Mouse (Mus musculus) heart, embryonic 10.5 days (tissue): ENCODE measurements around the gene Anapc2. TPM values are rescaled to one million over a fixed set of nuclear protein-coding genes. Genes with fewer than 3 reads are reported as not detected.

Experiments
- DNase-seq: peaks from one replicate; pipeline ENCODE4 v3.0.0-alpha.2; 2017; ENCODE audit warnings: low spot score
- H3K27ac ChIP-seq: fragments of 300-500 bp; sonication (generic); 2 replicates; pipeline ENCODE4 v1.5.1; 2016; ENCODE audit warnings: mild to moderate bottlenecking
- H3K27me3 ChIP-seq: fragments of 300-500 bp; sonication (generic); 2 replicates; pipeline ENCODE4 v1.6.1; 2016; ENCODE audit warnings: mild to moderate bottlenecking; ENCODE audit not compliant: poor library complexity, insufficient read depth, severe bottlenecking
- H3K36me3 ChIP-seq: fragments of 300-500 bp; sonication (generic); 2 replicates; pipeline ENCODE4 v1.6.1; 2016; ENCODE audit warnings: mild to moderate bottlenecking, moderate library complexity
- H3K4me1 ChIP-seq: fragments of 300-500 bp; sonication (generic); 2 replicates; pipeline ENCODE4 v1.6.1; 2016; ENCODE audit warnings: mild to moderate bottlenecking
- H3K4me3 ChIP-seq: fragments of 300-500 bp; sonication (generic); 2 replicates; pipeline ENCODE4 v1.5.1; 2016; ENCODE audit warnings: mild to moderate bottlenecking, moderate library complexity
- H3K9me3 ChIP-seq: fragments of 300-500 bp; sonication (generic); 2 replicates; pipeline ENCODE4 v1.6.1; 2016; ENCODE audit warnings: mild to moderate bottlenecking, moderate library complexity
- WGBS: fragments of 180-500 bp; shearing (Covaris S2); methylation state at CpG from one replicate; pipeline ENCODE4 v1.1.7; 2016; 5-methylcytosine and 5-hydroxymethylcytosine counted together
- polyA plus RNA-seq: library from polyadenylated mRNA; unstranded; fragments of >200 nt; fragmentation: Nextera tagmentation; extraction: Ambion mirVana; gene quantifications from 2 replicates; pipeline ENCODE4 v1.2.1, GENCODE M21; 2016

Gene Anapc2
- polyA plus RNA-seq, 1 experiment from 2014 or later, result 113 TPM

GRCm38 (mm10) chr2:25304657-25305541 is 32.6 kb downstream of the Anapc2 start:
- Histone ChIP-seq H3K36me3 (no peaks in the 10 kb centered on the region), H3K4me1 (peaks cover 9% of the 10 kb centered on the region), H3K27ac (no peak overlapping the region), H3K9me3 (no peaks in the 10 kb centered on the region), H3K4me3 (peak overlapping the region; percentile 60), H3K27me3 (peaks cover 79% of the 10 kb centered on the region)
- no peak for DNase-seq
- 3% methylated on average over 45 of the region's 45 CpGs for WGBS

DNA sequence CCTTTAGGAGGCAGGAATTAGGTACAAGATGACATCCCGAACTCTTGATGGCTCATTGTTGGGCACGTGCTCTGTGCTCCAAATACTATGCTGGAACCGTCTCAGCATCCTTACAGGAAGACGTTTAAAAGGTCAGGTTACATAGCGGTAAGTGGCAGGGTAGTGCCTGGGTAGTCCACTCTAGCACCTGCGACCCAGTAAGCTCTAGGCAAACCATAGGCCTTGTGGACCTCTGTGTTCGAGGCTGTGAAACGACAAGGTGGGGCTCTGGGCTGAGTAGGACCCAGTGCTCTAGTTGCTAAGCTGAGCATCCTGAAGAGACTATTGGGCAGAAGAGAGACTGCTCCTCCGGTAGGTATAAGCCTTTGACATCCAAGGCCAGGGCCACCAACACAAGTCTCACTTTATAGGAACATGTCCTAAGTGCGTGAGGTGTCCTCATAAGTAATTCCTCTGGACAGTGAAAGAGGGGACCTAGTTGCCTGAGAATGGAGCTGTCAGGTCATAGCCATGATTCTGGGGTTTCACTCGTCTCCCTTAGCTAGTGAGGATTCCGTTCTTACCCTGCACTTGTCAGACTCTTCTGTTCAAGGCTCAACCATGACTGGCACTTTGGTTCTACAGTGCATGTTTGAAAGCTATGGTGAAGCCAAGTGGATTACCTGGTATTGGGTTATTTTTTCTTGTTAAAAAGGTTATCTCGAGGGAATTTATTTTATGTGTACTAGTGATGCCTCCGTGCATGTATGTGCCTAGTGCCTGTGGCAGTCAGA is 33.5 kb downstream of the Anapc2 start:
- DNase-seq, result no peak
- Histone ChIP-seq H3K4me1 (peaks cover 9% of the 10 kb centered on the region), H3K27ac (no peak overlapping the region), H3K36me3 (no peaks in the 10 kb centered on the region), H3K27me3 (peaks cover 87% of the 10 kb centered on the region), H3K4me3 (peak overlapping the region; percentile 60), H3K9me3 (no peaks in the 10 kb centered on the region)
- 49% methylated on average over 14 of the region's 14 CpGs for WGBS

- H3K27me3 ChIP-seq, result peaks cover 100% of the 10 kb centered on the region
- peaks cover 6% of the 10 kb centered on the region for H3K4me1 ChIP-seq
- H3K4me3 ChIP-seq, result no peak overlapping the region
- H3K36me3 ChIP-seq, result no peaks in the 10 kb centered on the region
- no peak for DNase-seq
- WGBS, result 54% methylated on average over 10 of the region's 10 CpGs
- no peaks in the 10 kb centered on the region for H3K9me3 ChIP-seq
- H3K27ac ChIP-seq, result no peak overlapping the region
These were observed 37.9 kb downstream of the Anapc2 start for GRCm38 (mm10) chr2:25310180-25310579.

DNA sequence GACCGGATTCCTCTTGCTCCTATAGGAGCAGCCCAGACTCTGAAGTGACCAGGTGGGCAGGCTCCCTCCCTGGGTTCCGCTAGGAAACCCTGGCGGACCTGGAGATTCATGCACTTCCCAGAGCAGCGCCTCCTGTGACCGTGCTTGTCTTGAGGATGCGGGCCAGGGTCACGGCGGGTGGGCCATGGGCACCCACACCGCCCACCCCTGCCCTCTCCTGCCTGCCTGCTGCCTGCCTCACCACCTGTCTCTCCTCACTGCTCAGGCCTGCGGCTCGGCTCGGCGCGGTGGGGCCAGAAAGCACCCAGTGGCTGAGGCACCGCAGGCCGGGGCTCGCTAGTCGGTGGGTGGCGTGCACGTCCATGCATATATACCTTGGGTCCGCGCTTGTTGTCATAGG is 38.7 kb downstream of the Anapc2 start:
- DNase-seq, result no peak
- 0 out of 2 replicates have a peak, but pooled peaks cover 3% of the 10 kb centered on the region for H3K4me1 ChIP-seq
- WGBS, result 3% methylated on average over 22 of the region's 22 CpGs
- H3K36me3 ChIP-seq, result no peaks in the 10 kb centered on the region
- H3K4me3 ChIP-seq, result 0 out of 2 replicates have a peak overlapping the region, but pooled peaks have one; percentile 10
- no peaks in the 10 kb centered on the region for H3K9me3 ChIP-seq
- peaks cover 100% of the 10 kb centered on the region for H3K27me3 ChIP-seq
- no peak overlapping the region for H3K27ac ChIP-seq

- DNase-seq, result no peak
- 0 out of 2 replicates have a peak, but pooled peaks cover 3% of the 10 kb centered on the region for H3K4me1 ChIP-seq
- WGBS, result 7% methylated on average over 11 of the region's 11 CpGs
- H3K4me3 ChIP-seq, result no peak overlapping the region
- H3K27me3 ChIP-seq, result peaks cover 100% of the 10 kb centered on the region
- no peaks in the 10 kb centered on the region for H3K9me3 ChIP-seq
- no peaks in the 10 kb centered on the region for H3K36me3 ChIP-seq
- no peak overlapping the region for H3K27ac ChIP-seq
These were observed 39.2 kb downstream of the Anapc2 start for GRCm38 (mm10) chr2:25311491-25311891.

DNA sequence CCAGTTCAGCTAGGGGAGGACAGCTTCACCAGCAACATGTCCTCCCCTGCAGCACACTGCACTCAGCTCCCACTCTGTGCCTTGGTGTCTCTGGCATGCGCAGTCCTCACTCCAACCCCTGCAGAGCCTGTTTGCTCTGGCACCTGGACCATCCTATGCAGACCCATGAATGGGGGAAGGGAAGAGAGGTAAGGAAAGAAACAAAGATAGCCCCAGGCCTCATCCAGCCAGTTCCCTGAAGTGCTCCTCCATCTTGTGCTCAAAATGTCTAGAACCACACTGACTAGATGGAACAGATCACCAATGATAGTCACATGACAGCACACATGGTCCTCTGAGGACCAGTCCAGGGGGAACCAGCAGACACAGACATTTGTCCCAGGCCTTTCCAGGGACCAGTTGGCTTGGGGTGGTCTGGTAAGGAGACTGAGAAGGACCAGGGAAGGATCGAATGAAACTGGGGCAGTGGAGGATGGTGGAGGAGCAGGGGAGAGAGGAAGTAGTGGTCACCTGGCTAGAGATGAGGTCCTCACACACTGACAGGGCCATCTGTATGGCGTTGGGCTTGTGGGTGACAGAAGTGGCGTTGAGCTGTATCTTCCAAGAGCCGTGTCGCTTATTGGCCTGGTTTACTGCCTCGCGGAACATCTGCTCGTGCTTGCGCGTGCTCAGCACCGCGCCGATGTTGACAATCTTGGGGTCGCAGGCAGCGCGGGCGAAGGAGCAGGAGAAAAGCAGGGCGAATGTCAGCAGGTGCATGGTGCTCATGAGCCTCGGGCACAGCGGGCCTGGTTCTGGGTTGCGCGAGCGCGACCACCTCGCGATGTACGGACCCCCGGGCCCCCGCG is 46.1 kb downstream of the Anapc2 start:
- 8% methylated on average over 31 of the region's 31 CpGs for WGBS
- no peaks in the 10 kb centered on the region for H3K36me3 ChIP-seq

GRCm38 (mm10) chr2:25318971-25319773 is 46.9 kb downstream of the Anapc2 start, which contains the start of gene Grin1:
Gene Grin1, minus strand, starts transcription at chr2:25319187.
- Histone ChIP-seq H3K36me3 (no peaks in the 10 kb centered on the region), H3K4me3 (peak within 1 kb of the TSS; percentile 53), H3K27me3 (peaks cover 75% of the 10 kb centered on the region), H3K27ac (no peak within 1 kb of the TSS), H3K9me3 (no peaks in the 10 kb centered on the region), H3K4me1 (peaks cover 7% of the 10 kb centered on the region; the same call in 1 of the 2 replicates)
- DNase-seq, result no peak
- WGBS, result 10% methylated on average over 58 of the region's 58 CpGs

More for the DNA sequence above, 46.1 kb downstream of the Anapc2 start:
- Histone ChIP-seq H3K27me3 (peaks cover 83% of the 10 kb centered on the region), H3K4me3 (peak overlapping the region; percentile 53), H3K27ac (no peak overlapping the region), H3K9me3 (no peaks in the 10 kb centered on the region), H3K4me1 (peaks cover 7% of the 10 kb centered on the region; the same call in 1 of the 2 replicates)
- no peak for DNase-seq

DNA sequence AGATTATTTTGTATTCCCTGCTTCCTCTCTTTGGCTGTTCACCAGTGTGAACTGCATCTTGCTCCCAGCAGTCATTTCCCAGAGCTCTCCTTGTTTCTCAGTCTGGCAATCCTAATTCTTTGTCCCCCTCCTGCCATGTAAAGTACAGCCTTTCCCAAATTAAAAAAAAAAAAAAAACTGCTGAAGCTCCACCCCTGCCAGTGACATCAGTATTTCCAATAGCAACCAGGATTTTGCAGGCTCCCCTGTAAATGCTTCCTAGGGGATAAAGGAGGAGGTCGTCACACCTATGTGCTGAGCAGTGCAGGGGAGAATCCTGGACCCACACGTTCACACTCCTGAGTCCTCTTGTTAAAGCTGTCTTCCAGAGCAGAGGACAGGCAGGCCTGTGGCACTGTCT is 47.8 kb downstream of the Anapc2 start:
- no peaks in the 10 kb centered on the region for H3K36me3 ChIP-seq
- H3K27me3 ChIP-seq, result peaks cover 66% of the 10 kb centered on the region
- DNase-seq, result no peak
- no peak overlapping the region for H3K4me3 ChIP-seq
- peaks cover 7% of the 10 kb centered on the region; the same call in 1 of the 2 replicates for H3K4me1 ChIP-seq
- no peaks in the 10 kb centered on the region for H3K9me3 ChIP-seq
- WGBS, result 25% methylated on average over 2 of the region's 2 CpGs
- no peak overlapping the region for H3K27ac ChIP-seq

GRCm38 (mm10) chr2:25326036-25326435 is 53.8 kb downstream of the Anapc2 start:
- peaks cover 7% of the 10 kb centered on the region for H3K27me3 ChIP-seq
- no peaks in the 10 kb centered on the region for H3K4me1 ChIP-seq
- 71% methylated on average over 2 of the region's 2 CpGs for WGBS
- H3K27ac ChIP-seq, result no peak overlapping the region
- H3K9me3 ChIP-seq, result no peaks in the 10 kb centered on the region
- H3K36me3 ChIP-seq, result no peaks in the 10 kb centered on the region
- DNase-seq, result no peak
- no peak overlapping the region for H3K4me3 ChIP-seq

DNA sequence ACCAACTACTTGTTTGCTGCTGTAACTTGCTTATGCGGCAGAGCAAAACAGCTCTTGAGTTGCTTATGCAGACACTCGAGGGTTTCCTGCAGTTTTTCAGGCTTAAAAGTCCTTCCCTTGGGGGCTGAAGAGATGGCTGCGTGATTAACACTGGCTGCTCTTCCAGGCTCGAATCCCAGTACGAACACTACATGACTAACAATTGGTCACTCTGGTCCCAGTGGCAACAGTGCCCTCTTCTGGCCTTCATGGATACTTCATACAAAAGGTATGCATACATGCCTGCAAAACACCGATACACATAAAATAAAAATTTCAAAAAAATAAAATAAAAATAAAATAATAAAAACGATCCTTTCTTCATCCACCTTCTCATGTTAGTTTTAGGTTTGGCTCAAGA is 56.2 kb downstream of the Anapc2 start:
- Histone ChIP-seq H3K27me3 (no peaks in the 10 kb centered on the region), H3K27ac (no peak overlapping the region), H3K9me3 (no peaks in the 10 kb centered on the region), H3K36me3 (0 out of 2 replicates have a peak, but pooled peaks cover under 1% of the 10 kb centered on the region), H3K4me3 (no peak overlapping the region), H3K4me1 (peaks cover 9% of the 10 kb centered on the region)
- no peak for DNase-seq
- WGBS, result 38% methylated on average over 7 of the region's 7 CpGs

GRCm38 (mm10) chr2:25331470-25331869 is 59.2 kb downstream of the Anapc2 start:
- Histone ChIP-seq H3K36me3 (peaks cover 28% of the 10 kb centered on the region), H3K27me3 (no peaks in the 10 kb centered on the region), H3K27ac (no peak overlapping the region), H3K4me1 (peaks cover 14% of the 10 kb centered on the region), H3K4me3 (peak overlapping the region; percentile 94), H3K9me3 (no peaks in the 10 kb centered on the region)
- WGBS, result 50% methylated on average over 9 of the region's 9 CpGs
- DNase-seq, result no peak
